Mouse (Mus musculus) MEL (cell line): ENCODE measurements around the gene Gramd1b. TPM values are rescaled to one million over a fixed set of nuclear protein-coding genes. Genes with fewer than 3 reads are reported as not detected.

ENCODE experiments used
- DNase-seq: peaks from one replicate; pipeline ENCODE4 v3.0.0; 2011; ENCODE audit warnings: low read depth, low spot score
- H3K27ac ChIP-seq: 2 replicates; pipeline ENCODE4 v1.5.1; 2012; ENCODE audit warnings: low read depth, mild to moderate bottlenecking, control low read depth, low read length, moderate library complexity; ENCODE audit not compliant: control insufficient read depth
- H3K27me3 ChIP-seq, 2 experiments: fragments of 150-350 bp in 1 of 2; sonication (generic) in 1 of 2; 2 replicates each; pipeline ENCODE4 v1.6.1; 2012; ENCODE audit warnings: low read length in 2 of 2, mild to moderate bottlenecking in 2 of 2, improper control_type of control experiment in 1 of 2, moderate library complexity in 1 of 2; ENCODE audit not compliant: insufficient read depth in 2 of 2, control insufficient read depth in 1 of 2
- H3K36me3 ChIP-seq, 2 experiments: 2 replicates each; pipeline ENCODE4 v1.6.1; 2012 to 2014; ENCODE audit warnings: low read length in 2 of 2, improper control_type of control experiment in 1 of 2, inconsistent platforms in 1 of 2, mild to moderate bottlenecking in 1 of 2; ENCODE audit not compliant: insufficient read depth in 2 of 2, control insufficient read depth in 1 of 2
- H3K4me1 ChIP-seq, 2 experiments: fragments of 150-350 bp in 1 of 2; sonication (generic) in 1 of 2; 2 replicates each; pipeline ENCODE4 v1.6.1; 2012; ENCODE audit warnings: low read length in 2 of 2, improper control_type of control experiment in 1 of 2, mild to moderate bottlenecking in 1 of 2; ENCODE audit not compliant: insufficient read depth in 2 of 2, control insufficient read depth in 1 of 2
- H3K4me3 ChIP-seq, 2 experiments: fragments of 150-350 bp in 1 of 2; sonication (generic) in 1 of 2; 2 replicates each; pipeline ENCODE4 v1.5.1; 2012; ENCODE audit warnings: low read depth in 2 of 2, low read length in 2 of 2, mild to moderate bottlenecking in 2 of 2, moderate library complexity in 2 of 2, control low read depth in 1 of 2, improper control_type of control experiment in 1 of 2; ENCODE audit not compliant: control insufficient read depth in 1 of 2, insufficient read depth in 1 of 2
- H3K79me2 ChIP-seq: 2 replicates; pipeline ENCODE4 v1.6.1; 2012; ENCODE audit warnings: mild to moderate bottlenecking, low read length, moderate library complexity; ENCODE audit not compliant: control insufficient read depth, poor library complexity, insufficient read depth
- H3K9ac ChIP-seq: 2 replicates; pipeline ENCODE4 v1.6.1; 2012; ENCODE audit warnings: low read depth, mild to moderate bottlenecking, control low read depth, low read length, moderate library complexity; ENCODE audit not compliant: control insufficient read depth, poor library complexity, severe bottlenecking
- H3K9me3 ChIP-seq: fragments of 150-350 bp; sonication (generic); replicated peaks from 2 replicates; pipeline ENCODE4 v1.6.1; 2012; ENCODE audit warnings: mild to moderate bottlenecking, low read length, improper control_type of control experiment, moderate library complexity; ENCODE audit not compliant: insufficient read depth
- CHD2 ChIP-seq: IDR thresholded peaks from 2 replicates; pipeline ENCODE4 v1.6.1; 2011; ENCODE audit warnings: low read length, improper control_type of control experiment
- ELF1 ChIP-seq: IDR thresholded peaks from 2 replicates; pipeline ENCODE4 v1.6.1; 2014; ENCODE audit warnings: low read depth, mild to moderate bottlenecking, inconsistent platforms, low read length, improper control_type of control experiment, moderate library complexity
- ETS1 ChIP-seq: IDR thresholded peaks from 2 replicates; pipeline ENCODE4 v1.6.1; 2012; ENCODE audit warnings: low read depth, mild to moderate bottlenecking, inconsistent platforms, low read length, improper control_type of control experiment, moderate library complexity
- GABPA ChIP-seq: IDR thresholded peaks from 2 replicates; pipeline ENCODE4 v1.6.1; 2012; ENCODE audit warnings: low read depth, mild to moderate bottlenecking, inconsistent platforms, low read length, improper control_type of control experiment, moderate library complexity
- GATA1 ChIP-seq: IDR thresholded peaks from 2 replicates; pipeline ENCODE4 v1.6.1; 2011; ENCODE audit warnings: low read depth, low read length, improper control_type of control experiment
- MAX ChIP-seq: IDR thresholded peaks from 2 replicates; pipeline ENCODE4 v1.6.1; 2011; ENCODE audit warnings: low read length, improper control_type of control experiment
- MEF2A ChIP-seq: IDR thresholded peaks from 2 replicates; pipeline ENCODE4 v1.6.1; 2014; ENCODE audit warnings: low read depth, mild to moderate bottlenecking, inconsistent platforms, low read length, improper control_type of control experiment; ENCODE audit not compliant: poor library complexity, insufficient replicate concordance, severe bottlenecking; ENCODE audit errors: extremely low read depth
- MYB ChIP-seq: IDR thresholded peaks from 2 replicates; pipeline ENCODE4 v1.6.1; 2011; ENCODE audit warnings: mild to moderate bottlenecking, low read depth, low read length, improper control_type of control experiment
- MYC ChIP-seq: IDR thresholded peaks from 2 replicates; pipeline ENCODE4 v1.6.1; 2011; ENCODE audit warnings: low read depth, mild to moderate bottlenecking, low read length, improper control_type of control experiment, moderate library complexity
- NRF1 ChIP-seq: IDR thresholded peaks from 2 replicates; pipeline ENCODE4 v1.6.1; 2014; ENCODE audit warnings: low read depth, mild to moderate bottlenecking, inconsistent platforms, low read length, improper control_type of control experiment, moderate library complexity; ENCODE audit not compliant: poor library complexity, insufficient read depth, severe bottlenecking
- POLR2A ChIP-seq, 2 experiments: IDR thresholded peaks; 2 replicates each; pipeline ENCODE4 v1.6.1; 2011 to 2012; ENCODE audit warnings: low read length in 2 of 2, mild to moderate bottlenecking in 2 of 2, control low read depth in 1 of 2, improper control_type of control experiment in 1 of 2, low read depth in 1 of 2, moderate library complexity in 1 of 2; ENCODE audit not compliant: control insufficient read depth in 1 of 2, insufficient read depth in 1 of 2, poor library complexity in 1 of 2
- RCOR1 ChIP-seq: IDR thresholded peaks from 2 replicates; pipeline ENCODE4 v1.6.1; 2012; ENCODE audit warnings: low read depth, mild to moderate bottlenecking, inconsistent platforms, low read length, improper control_type of control experiment
- SMC3 ChIP-seq: IDR thresholded peaks from 2 replicates; pipeline ENCODE4 v1.6.1; 2011; ENCODE audit warnings: low read depth, low read length, improper control_type of control experiment
- TAL1 ChIP-seq: IDR thresholded peaks from 2 replicates; pipeline ENCODE4 v1.6.1; 2012; ENCODE audit warnings: mild to moderate bottlenecking, inconsistent platforms, low read length, moderate library complexity, mixed read lengths
- TBP ChIP-seq: IDR thresholded peaks from 2 replicates; pipeline ENCODE4 v1.8.0; 2011; ENCODE audit warnings: low read depth, low read length, improper control_type of control experiment
- UBTF ChIP-seq: IDR thresholded peaks from 2 replicates; pipeline ENCODE4 v1.6.1; 2012; ENCODE audit warnings: low read depth, mild to moderate bottlenecking, inconsistent platforms, low read length, improper control_type of control experiment, moderate library complexity, borderline replicate concordance; ENCODE audit not compliant: insufficient read depth
- ZC3H11A ChIP-seq: IDR thresholded peaks from 2 replicates; pipeline ENCODE4 v1.6.1; 2012; ENCODE audit warnings: low read depth, mild to moderate bottlenecking, inconsistent platforms, low read length, improper control_type of control experiment
- ZKSCAN1 ChIP-seq: IDR thresholded peaks from 2 replicates; pipeline ENCODE4 v1.6.1; 2012; ENCODE audit warnings: low read depth, mild to moderate bottlenecking, inconsistent platforms, low read length, improper control_type of control experiment, moderate library complexity
- ZMIZ1 ChIP-seq: IDR thresholded peaks from 2 replicates; pipeline ENCODE4 v1.6.1; 2012; ENCODE audit warnings: low read depth, mild to moderate bottlenecking, inconsistent platforms, low read length, improper control_type of control experiment, moderate library complexity
- polyA plus RNA-seq, 2 experiments: library from polyadenylated mRNA; stranded (reverse) in 1 of 2; unstranded in 1 of 2; fragments of >175 nt in 1 of 2; fragments of >200 nt in 1 of 2; gene quantifications; 2 replicates each; pipeline versions ENCODE4 v1.2.1 to v1.2.4; 2012; ENCODE audit warnings: low replicate concordance in 2 of 2, low read depth in 1 of 2; ENCODE audit not compliant: insufficient read length in 2 of 2, insufficient read depth in 1 of 2, missing spikeins in 1 of 2
- total RNA-seq: library from RNA; depleted of rRNA; stranded (reverse); fragments of 300-350 nt; gene quantifications from 2 replicates; pipeline ENCODE4 v1.2.3, GENCODE M21; 2012

Gramd1b gene
- total and polyA plus RNA-seq, 3 experiments = not detected

- Histone ChIP-seq H3K36me3 (no peaks in the 10 kb centered on the region), H3K27ac (no peak overlapping the region), H3K27me3 (no peaks in the 10 kb centered on the region), H3K9me3 (no peaks in the 10 kb centered on the region), H3K4me1 (no peaks in the 10 kb centered on the region), H3K79me2 (no peaks in the 10 kb centered on the region), H3K4me3 (no peak overlapping the region), H3K9ac (no peak overlapping the region)
- no peak for TF ChIP-seq ETS1
- no peak for TF ChIP-seq UBTF
- TF ChIP-seq MYB = no peak
- no peak for TF ChIP-seq TAL1
- TF ChIP-seq TBP = no peak
- TF ChIP-seq SMC3 = no peak
- TF ChIP-seq RCOR1 = no peak
- no peak for TF ChIP-seq ZC3H11A
- no peak for TF ChIP-seq GATA1
- no peak for DNase-seq
Observed at GRCm38 (mm10) chr9:40316865-40317660, 214.1 kb downstream of the Gramd1b start.

GRCm38 (mm10) chr9:40311813-40312212 lies 219.4 kb downstream of the Gramd1b start:
- H3K27ac ChIP-seq = no peak overlapping the region
- H3K4me3 ChIP-seq = no peak overlapping the region
- H3K9me3 ChIP-seq = no peaks in the 10 kb centered on the region
- H3K27me3 ChIP-seq = no peaks in the 10 kb centered on the region
- TF ChIP-seq NRF1 (no peak), MYB (no peak), UBTF (no peak), POLR2A (IDR thresholded peaks at IDR 0.05; ENCODE audit: control insufficient read depth in 1 of 2, insufficient read depth in 1 of 2, low read depth in 1 of 2, low read length in 2 of 2, poor library complexity in 1 of 2) (no peak), MYC (no peak), ELF1 (no peak), RCOR1 (no peak)
- no peaks in the 10 kb centered on the region for H3K79me2 ChIP-seq
- H3K4me1 ChIP-seq = no peaks in the 10 kb centered on the region
- no peaks in the 10 kb centered on the region for H3K36me3 ChIP-seq
- no peak for DNase-seq
- H3K9ac ChIP-seq = no peak overlapping the region

GRCm38 (mm10) chr9:40309876-40310275 lies 221.3 kb downstream of the Gramd1b start:
- H3K9ac ChIP-seq = no peak overlapping the region
- no peak overlapping the region for H3K4me3 ChIP-seq
- no peaks in the 10 kb centered on the region for H3K9me3 ChIP-seq
- TF ChIP-seq ZMIZ1 (no peak), MYC (no peak), MEF2A (no peak), ZKSCAN1 (no peak), TBP (no peak), GABPA (no peak), MAX (no peak), ELF1 (no peak), CHD2 (no peak)
- TF ChIP-seq, all 39 proteins: peak for 0
- H3K79me2 ChIP-seq = no peaks in the 10 kb centered on the region
- H3K27ac ChIP-seq = no peak overlapping the region
- no peaks in the 10 kb centered on the region for H3K4me1 ChIP-seq
- no peak for DNase-seq
- no peaks in the 10 kb centered on the region for H3K27me3 ChIP-seq
- H3K36me3 ChIP-seq = no peaks in the 10 kb centered on the region
